Mouse (Mus musculus) heart, embryonic 16.5 days (tissue): ENCODE data around the gene Dpp6. TPM values are rescaled to one million over a fixed set of nuclear protein-coding genes. Genes with fewer than 3 reads are reported as not detected.

Experiments
- ATAC-seq: fragments of 200-750 bp; cut with Nextera tagmentation; replicated peaks from 2 replicates; pipeline ENCODE4 v1.8.0; 2017; ENCODE audit warnings: moderate number of reproducible peaks; ENCODE audit not compliant: insufficient read depth, low FRiP score; ENCODE audit errors: extremely low read depth
- H3K27ac ChIP-seq: fragments of 300-500 bp; sonication (generic); 2 replicates; pipeline ENCODE4 v1.5.1; 2014; ENCODE audit warnings: mild to moderate bottlenecking, low read length, control low read depth, moderate library complexity
- H3K27me3 ChIP-seq: fragments of 300-500 bp; sonication (generic); 2 replicates; pipeline ENCODE4 v1.6.1; 2014; ENCODE audit warnings: low read length, mixed read lengths; ENCODE audit not compliant: control insufficient read depth, insufficient read depth
- H3K36me3 ChIP-seq: fragments of 300-500 bp; sonication (generic); 2 replicates; pipeline ENCODE4 v1.6.1; 2014; ENCODE audit not compliant: control insufficient read depth, insufficient read depth
- H3K4me1 ChIP-seq: fragments of 300-500 bp; sonication (generic); 2 replicates; pipeline ENCODE4 v1.6.1; 2014; ENCODE audit warnings: low read length, mixed read lengths; ENCODE audit not compliant: control insufficient read depth, insufficient read depth
- H3K4me2 ChIP-seq: fragments of 300-500 bp; sonication (generic); 2 replicates; pipeline ENCODE4 v1.6.1; 2014; ENCODE audit warnings: low read depth, mild to moderate bottlenecking, control low read depth, low read length
- H3K4me3 ChIP-seq: fragments of 300-500 bp; sonication (generic); 2 replicates; pipeline ENCODE4 v1.5.1; 2014; ENCODE audit warnings: mild to moderate bottlenecking, control low read depth, low read length
- H3K9ac ChIP-seq: fragments of 300-500 bp; sonication (generic); 2 replicates; pipeline ENCODE4 v1.6.1; 2014; ENCODE audit warnings: low read length, control low read depth
- H3K9me3 ChIP-seq: fragments of 300-500 bp; sonication (generic); replicated peaks from 2 replicates; pipeline ENCODE4 v1.6.1; 2016; ENCODE audit warnings: low read length; ENCODE audit not compliant: control insufficient read depth
- WGBS: fragments of 180-500 bp; shearing (Covaris S2); extraction: QIAGEN DNeasy Blood & Tissue Kit; methylation state at CpG from one replicate; pipeline ENCODE4 v1.1.7; 2014; 5-methylcytosine and 5-hydroxymethylcytosine counted together
- polyA plus RNA-seq: library from polyadenylated mRNA; unstranded; fragments of >200 nt; fragmentation: Nextera tagmentation; extraction: Ambion mirVana; gene quantifications from 2 replicates; pipeline ENCODE4 v1.2.1, GENCODE M21; 2015

The Dpp6 gene
- polyA plus RNA-seq, 1 experiment from 2014 or later = 0.91 TPM

- H3K27me3 ChIP-seq = no peaks in the 10 kb centered on the region
- H3K9me3 ChIP-seq = no peaks in the 10 kb centered on the region
- 61% methylated on average over 1 of the region's 1 CpGs for WGBS
- no peak for ATAC-seq
- H3K4me1 ChIP-seq = no peaks in the 10 kb centered on the region
- no peak overlapping the region for H3K4me3 ChIP-seq
- H3K27ac ChIP-seq = no peak overlapping the region
- H3K36me3 ChIP-seq = no peaks in the 10 kb centered on the region
- H3K4me2 ChIP-seq = no peak overlapping the region
- no peak overlapping the region for H3K9ac ChIP-seq
Observed at GRCm38 (mm10) chr5:27063871-27064270, 246.9 kb downstream of the Dpp6 start.

DNA sequence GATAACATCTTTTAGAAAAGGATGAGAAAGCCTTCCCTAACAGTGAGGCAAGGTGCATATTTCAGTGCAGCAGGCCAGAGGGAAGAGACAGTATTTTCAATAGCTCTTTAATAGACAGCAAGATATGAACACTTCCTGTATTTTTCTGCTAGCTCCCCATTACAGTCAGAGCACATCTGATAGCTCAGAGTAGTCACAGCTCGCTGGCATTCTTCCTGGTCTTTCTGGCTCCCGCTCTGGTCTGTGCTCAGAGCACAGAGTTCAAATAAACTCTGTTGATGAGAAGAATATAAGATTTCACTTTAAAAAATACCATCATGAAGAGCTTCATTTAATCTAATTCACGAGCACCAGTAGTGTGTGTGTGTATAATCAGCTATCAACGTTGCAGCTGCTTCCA, 249.8 kb downstream of the Dpp6 start:
- no peak for ATAC-seq
- Histone ChIP-seq H3K4me2 (no peak overlapping the region), H3K9ac (no peak overlapping the region), H3K4me3 (no peak overlapping the region), H3K36me3 (no peaks in the 10 kb centered on the region), H3K27ac (no peak overlapping the region), H3K9me3 (no peaks in the 10 kb centered on the region), H3K4me1 (no peaks in the 10 kb centered on the region), H3K27me3 (no peaks in the 10 kb centered on the region)
- 68% methylated on average over 4 of the region's 4 CpGs for WGBS

DNA sequence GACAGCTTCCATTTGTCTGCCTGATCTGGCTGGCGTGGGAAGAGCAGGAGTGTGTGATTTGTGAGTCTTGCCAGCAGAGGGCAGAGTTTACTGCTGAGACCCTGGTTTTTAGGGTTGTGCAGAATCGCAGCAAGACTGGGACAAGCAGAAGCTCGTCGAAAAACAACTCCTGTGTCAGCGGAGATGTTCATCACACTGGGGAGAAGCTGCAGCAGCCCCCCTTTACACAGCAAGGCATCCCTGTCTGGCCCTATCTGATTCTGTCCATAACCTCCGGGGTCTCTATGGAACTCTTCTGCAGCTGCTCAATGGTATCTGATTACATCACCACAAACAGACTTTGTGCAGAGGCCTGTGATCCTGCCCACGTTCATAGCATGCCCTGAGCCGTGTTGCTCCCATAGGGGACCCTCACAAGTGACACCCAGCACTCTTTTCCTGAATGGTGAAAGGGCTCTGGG, 258.2 kb downstream of the Dpp6 start:
- ATAC-seq = no peak
- Histone ChIP-seq H3K27me3 (no peaks in the 10 kb centered on the region), H3K4me3 (no peak overlapping the region), H3K27ac (no peak overlapping the region), H3K36me3 (no peaks in the 10 kb centered on the region), H3K9ac (no peak overlapping the region), H3K4me1 (no peaks in the 10 kb centered on the region), H3K4me2 (no peak overlapping the region), H3K9me3 (no peaks in the 10 kb centered on the region)
- 21% methylated on average over 8 of the region's 8 CpGs for WGBS

DNA sequence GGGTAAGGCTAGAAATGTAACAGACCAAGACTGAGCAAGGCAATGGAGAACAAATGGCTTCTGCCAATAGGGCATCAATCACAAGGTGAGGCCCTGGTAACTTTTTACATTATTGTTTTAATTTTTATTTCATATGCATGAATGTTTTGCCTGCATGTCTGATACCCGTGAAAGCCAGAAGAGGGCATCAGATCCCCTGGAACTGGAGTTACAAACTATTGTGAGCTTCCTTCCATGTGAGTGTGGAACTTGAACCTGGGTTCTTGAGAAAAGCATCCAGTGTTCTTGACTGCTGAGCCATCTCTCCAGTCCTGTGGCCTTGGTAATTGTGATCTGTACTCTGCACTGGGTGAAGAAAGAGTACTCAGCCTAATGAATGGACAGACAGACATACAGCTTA, 259.0 kb downstream of the Dpp6 start:
- no peak overlapping the region for H3K9ac ChIP-seq
- H3K9me3 ChIP-seq = no peaks in the 10 kb centered on the region
- no peak overlapping the region for H3K27ac ChIP-seq
- H3K4me2 ChIP-seq = no peak overlapping the region
- WGBS = 22% methylated on average over 1 of the region's 1 CpGs
- H3K36me3 ChIP-seq = no peaks in the 10 kb centered on the region
- H3K4me3 ChIP-seq = no peak overlapping the region
- no peaks in the 10 kb centered on the region for H3K27me3 ChIP-seq
- H3K4me1 ChIP-seq = no peaks in the 10 kb centered on the region
- ATAC-seq = no peak

GRCm38 (mm10) chr5:27077821-27078220, 260.8 kb downstream of the Dpp6 start:
- Histone ChIP-seq H3K4me2 (no peak overlapping the region), H3K27ac (no peak overlapping the region), H3K27me3 (no peaks in the 10 kb centered on the region), H3K36me3 (no peaks in the 10 kb centered on the region), H3K4me3 (no peak overlapping the region), H3K9ac (no peak overlapping the region), H3K4me1 (no peaks in the 10 kb centered on the region), H3K9me3 (no peaks in the 10 kb centered on the region)
- WGBS = 41% methylated on average over 1 of the region's 1 CpGs
- ATAC-seq = no peak

- WGBS = 56% methylated on average over 1 of the region's 1 CpGs
- no peaks in the 10 kb centered on the region for H3K4me1 ChIP-seq
- no peak for ATAC-seq
- no peak overlapping the region for H3K4me3 ChIP-seq
- no peak overlapping the region for H3K27ac ChIP-seq
- no peaks in the 10 kb centered on the region for H3K9me3 ChIP-seq
- H3K36me3 ChIP-seq = no peaks in the 10 kb centered on the region
- no peak overlapping the region for H3K4me2 ChIP-seq
- H3K9ac ChIP-seq = no peak overlapping the region
- no peaks in the 10 kb centered on the region for H3K27me3 ChIP-seq
Observed at GRCm38 (mm10) chr5:27081275-27081674, 264.3 kb downstream of the Dpp6 start.

DNA sequence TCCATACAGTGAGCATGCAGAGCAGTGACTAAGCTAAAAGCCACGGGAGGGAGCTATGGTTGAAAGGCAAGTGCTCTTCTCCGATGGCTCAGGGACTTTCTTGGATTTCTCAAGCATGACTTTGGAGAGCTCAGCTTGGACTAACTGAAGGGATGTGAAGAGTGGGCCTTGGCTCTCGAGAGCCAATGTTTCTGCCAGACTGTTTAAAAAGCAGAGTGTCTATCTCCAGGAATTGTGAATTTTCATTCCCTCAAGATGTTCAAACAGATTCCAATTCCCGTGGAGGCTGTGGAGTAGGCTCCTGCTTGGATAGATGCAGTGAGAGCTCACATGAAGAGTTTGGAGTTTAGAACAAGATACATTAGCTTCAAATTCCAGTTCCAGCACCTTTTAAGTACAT, 266.8 kb downstream of the Dpp6 start:
- Histone ChIP-seq H3K36me3 (no peaks in the 10 kb centered on the region), H3K4me2 (no peak overlapping the region), H3K27ac (no peak overlapping the region), H3K4me1 (no peaks in the 10 kb centered on the region), H3K9me3 (no peaks in the 10 kb centered on the region), H3K4me3 (no peak overlapping the region), H3K9ac (no peak overlapping the region), H3K27me3 (no peaks in the 10 kb centered on the region)
- WGBS = 64% methylated on average over 4 of the region's 4 CpGs
- ATAC-seq = no peak

DNA sequence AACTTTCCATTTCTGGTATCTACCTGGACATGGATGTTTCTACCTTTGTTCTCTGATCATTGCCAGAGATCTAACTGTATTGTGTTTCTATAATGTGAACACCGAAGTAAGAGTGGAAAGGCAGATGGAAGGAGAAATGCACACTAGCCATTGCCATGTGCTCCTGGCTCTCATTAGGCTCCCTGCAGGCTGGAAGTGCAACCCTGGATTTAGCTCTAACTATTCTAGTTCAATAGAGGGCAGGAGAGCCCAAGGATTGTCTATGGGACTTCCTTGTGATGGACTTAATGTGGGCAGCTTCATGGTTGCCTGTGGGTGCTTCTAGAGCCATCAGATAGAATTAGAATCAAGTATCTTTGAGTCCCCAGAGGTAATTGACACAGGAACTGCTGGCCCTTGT, 291.2 kb downstream of the Dpp6 start:
- no peak for ATAC-seq
- no peak overlapping the region for H3K9ac ChIP-seq

GRCm38 (mm10) chr5:27122479-27122878, 305.5 kb downstream of the Dpp6 start:
- H3K27ac ChIP-seq = no peak overlapping the region
- no peak overlapping the region for H3K4me2 ChIP-seq
- no peaks in the 10 kb centered on the region for H3K9me3 ChIP-seq
- H3K36me3 ChIP-seq = no peaks in the 10 kb centered on the region
- H3K9ac ChIP-seq = no peak overlapping the region
- H3K27me3 ChIP-seq = no peaks in the 10 kb centered on the region
- WGBS = 25% methylated on average over 2 of the region's 2 CpGs
- H3K4me3 ChIP-seq = no peak overlapping the region
- H3K4me1 ChIP-seq = no peaks in the 10 kb centered on the region
- no peak for ATAC-seq

More for the DNA sequence above, 291.2 kb downstream of the Dpp6 start:
- Histone ChIP-seq H3K9me3 (no peaks in the 10 kb centered on the region), H3K4me2 (no peak overlapping the region), H3K4me3 (no peak overlapping the region), H3K27ac (no peak overlapping the region), H3K4me1 (no peaks in the 10 kb centered on the region), H3K27me3 (no peaks in the 10 kb centered on the region), H3K36me3 (no peaks in the 10 kb centered on the region)
- WGBS = 96% methylated on average over 1 of the region's 1 CpGs

DNA sequence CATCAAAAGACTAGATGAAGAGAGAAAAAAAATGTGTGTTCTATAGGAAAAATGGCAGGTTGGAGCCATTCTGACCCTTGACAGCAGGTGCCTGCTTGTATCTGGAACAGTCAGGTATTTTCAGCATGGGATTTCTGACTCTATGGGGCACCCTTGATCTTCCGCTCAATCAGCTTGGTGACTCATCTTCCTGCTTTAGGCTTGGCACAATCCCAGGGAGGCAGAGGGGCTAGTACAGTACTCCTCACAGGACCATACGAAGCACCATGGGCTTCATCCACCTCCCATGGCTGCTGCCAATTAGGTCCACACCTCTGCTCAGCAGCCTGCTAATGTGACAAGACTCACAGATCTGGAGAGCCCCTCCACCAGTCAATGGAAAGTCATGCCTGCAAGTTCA, 305.9 kb downstream of the Dpp6 start:
- no peak overlapping the region for H3K4me3 ChIP-seq
- H3K4me1 ChIP-seq = no peaks in the 10 kb centered on the region
- H3K9me3 ChIP-seq = no peaks in the 10 kb centered on the region
- WGBS = 59% methylated on average over 2 of the region's 2 CpGs
- H3K4me2 ChIP-seq = no peak overlapping the region
- no peaks in the 10 kb centered on the region for H3K36me3 ChIP-seq
- H3K27ac ChIP-seq = no peak overlapping the region
- H3K27me3 ChIP-seq = no peaks in the 10 kb centered on the region
- H3K9ac ChIP-seq = no peak overlapping the region
- no peak for ATAC-seq
